Mouse (Mus musculus) frontal cortex, adult (tissue): Measurements from ENCODE around the gene Man1a2.
A peak's percentile ranks its signal among the peaks of the same experiment; 100 is the strongest.

Source experiments
- ATAC-seq: cut with Nextera tagmentation; 2 replicates; pipeline ENCODE4 v1.9.2; 2017; ENCODE audit warnings: mild to moderate bottlenecking, moderate library complexity, mixed read lengths; ENCODE audit not compliant: low TSS enrichment

Man1a2 gene

GRCm38 (mm10) chr3:100568443-100569390 lies 116.6 kb downstream of the Man1a2 start:
- ATAC-seq, result no peak

GRCm38 (mm10) chr3:100563565-100563964 lies 121.7 kb downstream of the Man1a2 start:
- peak; percentile 69 for ATAC-seq

GRCm38 (mm10) chr3:100562455-100562854 lies 122.8 kb downstream of the Man1a2 start:
- ATAC-seq, result no peak

GRCm38 (mm10) chr3:100561561-100562175 lies 123.6 kb downstream of the Man1a2 start:
- ATAC-seq, result no peak

GRCm38 (mm10) chr3:100559431-100559830 lies 125.9 kb downstream of the Man1a2 start:
- no peak for ATAC-seq

GRCm38 (mm10) chr3:100558211-100558708 lies 127.0 kb downstream of the Man1a2 start:
- no peak for ATAC-seq

GRCm38 (mm10) chr3:100554843-100555242 lies 130.5 kb downstream of the Man1a2 start:
- peak; percentile 82 for ATAC-seq

- ATAC-seq, result no peak
Observed at GRCm38 (mm10) chr3:100552171-100552570, 133.1 kb downstream of the Man1a2 start.

- ATAC-seq, result no peak
Observed at GRCm38 (mm10) chr3:100547913-100548292, 137.4 kb downstream of the Man1a2 start.

- no peak for ATAC-seq
Observed at GRCm38 (mm10) chr3:100547162-100547912, 138.0 kb downstream of the Man1a2 start.

GRCm38 (mm10) chr3:100536686-100537085 lies 148.6 kb downstream of the Man1a2 start:
- no peak for ATAC-seq

- no peak for ATAC-seq
Observed at GRCm38 (mm10) chr3:100535902-100536301, 149.4 kb downstream of the Man1a2 start.

- ATAC-seq, result no peak
Observed at GRCm38 (mm10) chr3:100535298-100535697, 150.0 kb downstream of the Man1a2 start.

GRCm38 (mm10) chr3:100534394-100534793 lies 150.9 kb downstream of the Man1a2 start:
- ATAC-seq, result no peak

GRCm38 (mm10) chr3:100533429-100533828 lies 151.9 kb downstream of the Man1a2 start:
- no peak for ATAC-seq

- no peak for ATAC-seq
Observed at GRCm38 (mm10) chr3:100530919-100531318, 154.4 kb downstream of the Man1a2 start.

- no peak for ATAC-seq
Observed at GRCm38 (mm10) chr3:100530244-100530788, 155.0 kb downstream of the Man1a2 start.

GRCm38 (mm10) chr3:100522671-100523070 lies 162.6 kb downstream of the Man1a2 start:
- ATAC-seq, result peak; percentile 62

GRCm38 (mm10) chr3:100521626-100522025 lies 163.7 kb downstream of the Man1a2 start:
- ATAC-seq, result no peak; the same call in 1 of the 2 replicates

- no peak for ATAC-seq
Observed at GRCm38 (mm10) chr3:100515754-100516141, 169.6 kb downstream of the Man1a2 start.

GRCm38 (mm10) chr3:100515093-100515753 lies 170.1 kb downstream of the Man1a2 start:
- ATAC-seq, result no peak
